Mouse (Mus musculus): ENCODE data around the gene Scn10a.

DNA sequence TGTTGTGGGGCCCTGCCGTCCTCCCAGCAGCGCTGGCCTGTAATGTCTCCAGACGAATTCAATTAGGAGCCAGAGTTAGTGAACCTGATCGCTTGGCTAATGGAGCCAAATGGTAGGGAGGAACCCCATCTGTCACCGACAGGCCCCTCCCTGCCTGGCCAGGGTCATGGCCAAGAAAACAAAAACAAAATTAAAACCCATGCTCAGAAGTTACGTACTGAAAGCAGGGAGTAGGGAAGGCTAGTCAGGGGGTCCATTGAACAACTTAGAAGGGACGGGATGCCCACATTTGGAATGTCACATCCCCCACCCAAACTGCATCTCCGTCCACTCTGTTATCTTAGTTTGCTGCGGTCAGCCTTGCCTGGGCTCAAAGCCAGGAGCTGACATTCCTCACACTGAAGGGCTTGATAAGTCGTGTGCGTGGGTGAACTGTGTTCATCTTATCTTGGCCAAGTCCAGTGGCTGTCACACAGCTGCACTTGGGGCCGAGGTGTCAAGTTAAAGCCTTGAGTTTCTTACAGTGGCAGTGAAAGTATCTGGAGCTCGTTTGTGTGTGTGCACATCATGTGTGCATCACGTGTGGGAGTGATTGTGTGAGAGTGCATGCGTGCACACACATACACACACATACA is 87.1 kb downstream of the Scn10a start:
- TF ChIP-seq CTCF (IDR thresholded peaks at IDR 0.05; ENCODE audit: low read depth, low read length) (no peak), GATA1 (IDR thresholded peaks at IDR 0.05; ENCODE audit: borderline replicate concordance, low read length) (no peak), POLR2AphosphoS5 (IDR thresholded peaks at IDR 0.05; ENCODE audit: insufficient replicate concordance, low read depth, low read length) (no peak), GATA2 (IDR thresholded peaks at IDR 0.05; ENCODE audit: borderline replicate concordance, low read depth, low read length) (no peak), TAL1 (conservative IDR thresholded peaks at IDR 0.05; ENCODE audit: low read depth, low read length) (no peak)
